Mouse (Mus musculus) spleen, adult 12 weeks (tissue): ENCODE data around the gene Ttc13.

Experiments used
- DNase-seq: peaks from one replicate; pipeline ENCODE4 v3.0.0; 2022; ENCODE audit warnings: low spot score

The Ttc13 gene

DNA sequence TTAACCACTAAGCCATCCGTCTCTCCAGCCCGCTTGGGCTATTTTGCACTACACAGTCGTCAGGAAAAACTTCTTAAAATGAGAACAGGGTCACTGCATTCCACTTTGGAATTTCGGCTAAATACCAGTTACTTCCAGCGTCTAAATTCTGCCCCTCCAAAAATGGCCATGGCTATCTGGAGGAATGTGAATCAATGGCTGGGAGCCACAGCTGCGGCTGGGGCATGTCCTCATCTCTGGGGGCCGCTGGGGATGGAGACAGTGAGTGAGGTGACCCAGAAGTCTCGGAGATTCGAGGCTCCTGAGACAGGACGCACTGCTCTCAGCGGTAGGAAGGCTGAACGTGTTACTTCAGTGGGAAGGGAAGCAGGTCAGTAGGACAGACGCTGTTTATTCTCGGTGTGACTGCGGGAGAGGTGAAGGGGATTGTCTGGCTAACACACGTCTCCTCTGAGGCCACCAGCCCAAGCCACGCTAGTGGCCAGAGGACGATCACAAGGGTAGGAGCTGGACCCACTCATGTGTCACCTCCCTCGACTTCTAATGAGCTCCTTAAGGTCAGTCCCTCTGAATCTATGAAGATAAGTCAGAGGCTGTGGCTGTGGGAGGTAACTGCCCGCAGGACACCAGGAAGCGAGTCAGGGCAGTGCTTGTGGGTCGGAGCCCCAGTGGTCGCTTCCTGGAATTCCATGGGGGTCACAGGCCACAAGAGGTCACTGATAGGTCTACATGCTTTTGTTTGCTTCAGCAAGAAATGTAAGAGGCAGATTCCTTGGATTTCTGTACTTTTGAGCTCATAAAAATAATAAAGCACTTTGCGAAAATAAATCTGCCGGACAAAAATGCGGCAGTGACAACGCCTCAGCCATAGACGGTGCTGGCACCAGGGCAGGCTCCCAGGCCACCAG, 68.0 kb downstream of the Ttc13 start:
- DNase-seq: no peak

DNA sequence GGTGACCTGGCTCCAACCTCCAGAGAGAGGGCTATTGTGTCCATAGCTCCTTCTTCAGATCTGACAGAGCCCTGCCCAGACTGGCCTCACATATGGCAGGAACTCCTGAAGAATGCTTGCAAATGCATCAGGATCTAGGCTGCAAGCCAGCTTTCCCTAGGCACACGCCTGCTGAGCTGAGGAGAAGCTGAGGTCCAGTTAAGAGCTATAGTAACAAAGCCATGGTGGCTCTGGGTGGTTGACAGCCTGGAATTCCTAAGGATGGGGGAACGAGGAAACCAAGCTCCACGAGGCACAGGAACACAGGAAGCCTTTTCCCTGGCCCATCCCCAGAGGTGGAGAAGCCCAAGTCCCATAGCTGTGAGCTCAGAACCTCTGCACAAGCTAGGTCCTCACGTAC, 69.2 kb downstream of the Ttc13 start:
- DNase-seq: no peak

DNA sequence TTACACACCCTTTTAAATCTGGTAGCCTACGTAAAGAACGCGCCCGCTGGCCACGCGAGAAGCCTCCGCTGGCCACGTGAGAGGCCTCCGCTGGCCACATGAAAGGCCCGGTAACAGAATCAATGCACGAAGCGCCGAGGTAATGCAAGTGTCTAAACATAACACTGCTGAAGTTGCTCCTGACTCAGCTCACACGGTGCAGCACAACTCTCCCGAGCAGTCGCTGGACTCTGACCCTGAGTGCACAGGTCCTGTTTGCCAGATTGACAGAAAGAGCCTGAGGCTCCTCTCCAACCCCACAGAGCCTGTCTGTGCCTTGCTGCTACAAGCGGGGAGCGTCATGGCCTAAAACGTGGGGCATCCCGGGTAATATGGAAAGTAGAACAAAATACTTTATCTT, 70.0 kb downstream of the Ttc13 start:
- no peak for DNase-seq

DNA sequence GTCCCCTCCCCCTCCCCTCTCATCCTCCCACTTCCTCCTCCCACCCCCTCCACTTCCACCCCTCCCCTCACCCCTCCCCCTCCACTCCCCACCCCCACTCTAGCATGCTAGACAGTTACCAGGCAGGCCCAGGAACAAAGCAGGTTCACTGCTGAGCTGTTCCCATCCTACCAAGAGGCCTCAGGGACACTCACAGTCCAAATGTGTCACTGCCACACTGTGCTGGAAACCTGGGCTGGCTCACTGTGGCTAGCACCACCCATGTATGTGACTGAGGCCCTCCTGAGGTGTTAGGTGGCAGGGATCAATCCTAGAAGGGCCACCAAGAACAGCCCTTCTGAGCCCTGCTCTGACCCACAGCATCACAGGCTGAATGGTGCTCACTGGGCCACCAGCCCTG, 73.5 kb downstream of the Ttc13 start:
- DNase-seq: no peak

DNA sequence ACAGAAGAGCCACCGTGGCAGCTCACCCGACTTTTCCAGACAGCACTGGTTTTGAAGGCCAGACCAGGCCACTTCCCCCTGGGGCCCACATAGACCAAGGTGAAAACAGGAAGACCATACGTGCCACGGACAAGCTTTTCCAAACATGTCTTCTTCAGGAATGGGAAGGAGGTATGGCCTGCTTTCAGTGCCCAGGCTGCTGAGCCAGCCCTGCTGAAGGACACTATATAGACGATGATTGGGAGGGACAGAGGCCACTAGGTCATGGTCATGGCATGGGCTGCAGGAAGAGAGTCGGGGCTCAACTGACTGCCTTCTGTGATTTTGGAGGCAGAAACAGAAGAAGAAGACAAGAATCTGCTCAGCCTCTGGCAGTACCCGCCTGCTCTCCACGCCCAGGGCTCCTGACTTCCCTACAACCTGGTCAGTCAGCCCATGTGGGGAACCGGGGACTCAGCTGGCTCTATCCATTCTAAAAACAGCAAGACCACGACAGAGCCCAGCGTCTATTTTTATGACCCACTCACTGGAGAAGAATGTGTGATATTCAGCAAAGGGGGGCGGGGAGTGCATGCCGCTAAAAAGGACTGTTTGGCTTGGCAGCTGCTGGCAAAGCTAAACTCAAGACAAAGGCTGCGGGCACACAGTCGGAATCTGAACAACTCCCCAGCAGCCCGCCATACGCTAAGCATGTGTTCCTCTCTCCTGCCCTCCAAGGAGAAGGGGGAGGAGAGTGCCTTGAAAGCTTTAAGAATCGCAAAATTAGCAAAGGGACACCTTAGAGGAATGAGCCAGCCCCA, 78.0 kb downstream of the Ttc13 start:
- DNase-seq: no peak

DNA sequence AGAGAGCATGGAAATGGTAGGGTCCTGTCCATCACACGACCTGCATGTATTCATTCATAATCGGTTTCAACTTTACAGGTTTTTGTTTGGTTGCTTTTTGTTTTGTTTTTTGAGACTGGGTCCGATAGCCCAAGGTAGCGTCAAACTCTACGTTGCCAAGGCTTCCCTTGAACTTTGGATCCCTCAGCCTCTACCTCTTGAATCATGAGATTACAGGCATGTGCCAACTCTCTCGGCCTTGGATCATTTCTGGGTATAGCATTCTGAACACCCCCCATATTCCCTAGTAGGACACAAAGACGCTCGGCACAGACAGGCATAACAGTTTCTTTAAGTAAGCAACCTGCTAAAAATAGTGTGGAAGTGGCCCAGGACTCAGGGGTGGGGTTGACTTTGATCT, 80.2 kb downstream of the Ttc13 start:
- no peak for DNase-seq

DNA sequence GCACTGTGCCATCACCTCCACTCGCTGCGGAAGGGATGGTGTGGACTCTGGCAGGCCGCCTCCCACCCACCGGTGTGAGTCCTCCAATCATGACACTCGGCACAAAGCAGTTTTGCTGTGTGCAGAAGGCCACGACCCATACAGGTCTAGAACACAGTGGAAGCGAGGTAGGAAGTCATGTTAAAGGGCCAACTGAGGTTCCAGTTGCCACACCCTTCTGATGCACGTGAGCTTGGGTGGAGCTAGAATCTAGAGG, 86.6 kb downstream of the Ttc13 start:
- DNase-seq: no peak

DNA sequence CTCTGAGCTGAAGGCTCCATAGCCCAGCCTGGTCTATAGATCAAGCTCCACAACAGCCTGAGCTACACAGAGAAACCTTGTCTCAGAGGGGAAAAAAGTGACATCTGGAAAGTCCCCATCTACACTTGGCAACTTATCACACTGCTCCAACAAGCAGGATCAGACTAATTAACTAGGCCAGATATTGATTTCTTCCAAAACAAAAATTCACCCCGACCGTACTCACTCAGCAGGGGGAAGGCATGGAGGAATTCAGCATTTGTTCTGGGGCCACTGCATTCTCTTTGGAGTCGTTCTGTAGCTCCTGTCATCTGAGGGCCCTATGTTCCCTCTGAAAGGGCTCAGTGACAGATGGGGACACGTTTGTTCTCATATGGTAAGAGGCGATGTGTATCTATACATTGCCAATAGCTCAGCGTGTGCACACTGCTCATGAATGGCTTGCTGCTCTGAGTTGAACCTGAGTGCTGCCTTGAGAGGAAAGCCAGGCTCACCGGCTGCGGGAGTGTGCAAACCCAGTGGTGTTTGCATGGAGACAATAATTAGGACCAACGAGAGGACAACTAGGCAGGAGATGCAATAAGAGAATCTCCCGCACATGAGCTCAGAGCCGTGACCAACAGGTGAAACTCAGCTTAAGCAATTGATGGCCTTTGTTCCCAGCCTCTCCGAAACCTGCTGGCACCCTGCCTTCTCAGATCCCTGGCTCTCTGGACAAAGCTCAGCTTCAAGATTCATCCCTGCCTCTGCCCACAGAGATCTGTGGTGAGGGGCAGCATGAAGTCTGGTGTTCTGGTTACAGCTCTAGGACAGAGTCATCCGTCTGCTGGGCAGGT, 87.2 kb downstream of the Ttc13 start:
- no peak for DNase-seq

DNA sequence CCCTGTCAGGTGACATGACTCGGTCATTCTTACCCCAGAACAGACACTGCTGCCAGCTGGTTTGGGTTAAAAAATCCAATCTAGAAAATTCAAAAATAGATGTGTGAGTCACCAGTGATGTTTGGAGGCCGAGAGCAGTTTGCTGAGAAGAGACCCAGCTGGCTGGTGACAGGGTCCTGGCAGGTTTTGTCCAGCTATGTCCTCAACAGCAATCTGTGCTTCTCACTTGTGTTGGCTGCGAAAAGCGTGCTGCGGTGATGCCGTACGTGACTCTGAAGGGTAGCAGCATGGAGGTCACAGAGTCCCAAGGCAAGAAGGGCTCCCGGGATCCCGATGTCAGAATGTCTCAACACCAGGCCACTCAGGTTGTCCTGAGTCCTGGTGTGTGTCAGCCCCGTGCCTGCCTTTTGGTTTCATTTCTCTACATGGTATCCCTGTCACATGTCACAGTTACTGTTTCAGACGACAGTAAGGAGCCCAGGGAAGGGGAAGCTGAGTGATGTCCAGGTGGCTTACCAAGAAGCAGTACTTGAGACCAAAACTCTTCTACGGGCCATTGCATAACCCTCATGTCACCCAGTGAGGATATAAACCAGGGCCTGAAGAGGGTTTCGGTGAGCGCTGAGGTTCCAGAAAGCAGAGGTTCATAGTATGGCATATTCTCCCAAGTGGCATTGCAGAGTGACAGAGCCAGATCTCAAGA, 88.6 kb downstream of the Ttc13 start:
- DNase-seq: no peak

DNA sequence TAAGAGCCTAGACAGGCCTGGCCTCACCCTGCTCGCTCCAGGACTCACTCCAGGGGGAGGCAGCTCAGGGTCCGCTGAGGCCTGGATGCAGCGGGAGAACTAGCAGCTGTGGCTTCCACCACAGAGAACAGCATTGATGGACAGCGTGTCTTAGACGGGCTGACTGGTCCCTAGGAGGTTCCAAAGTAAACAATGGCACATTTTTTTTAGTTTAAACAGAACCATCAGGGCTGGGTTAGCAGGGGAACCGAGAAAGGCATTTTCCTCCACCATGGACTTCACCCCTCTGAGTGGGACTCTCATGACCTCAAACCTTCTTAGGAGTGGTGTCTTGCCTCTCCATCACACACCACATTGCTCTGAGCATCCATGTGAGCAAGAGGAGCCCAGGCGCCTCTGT, 89.8 kb downstream of the Ttc13 start:
- DNase-seq: no peak

DNA sequence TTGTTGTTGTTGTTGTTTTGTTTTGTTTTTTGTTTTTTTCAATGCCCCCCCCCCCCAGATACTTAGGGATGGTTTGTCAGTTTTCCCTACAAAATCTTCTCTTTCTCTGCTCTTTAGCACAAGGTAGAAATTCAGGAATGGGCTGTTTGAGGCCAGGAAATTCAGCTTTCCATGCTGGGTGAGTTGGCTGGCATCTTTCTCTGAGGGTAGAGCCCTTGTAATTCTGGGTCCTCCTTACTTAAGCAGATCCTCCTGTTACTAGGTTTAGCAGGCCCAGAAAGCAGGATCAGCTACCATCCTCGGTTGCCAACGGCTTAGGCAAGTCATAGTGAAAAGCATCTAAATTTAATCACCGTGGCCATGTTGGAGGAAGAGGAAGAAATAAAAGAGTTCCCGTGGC, 90.9 kb downstream of the Ttc13 start:
- DNase-seq: no peak

DNA sequence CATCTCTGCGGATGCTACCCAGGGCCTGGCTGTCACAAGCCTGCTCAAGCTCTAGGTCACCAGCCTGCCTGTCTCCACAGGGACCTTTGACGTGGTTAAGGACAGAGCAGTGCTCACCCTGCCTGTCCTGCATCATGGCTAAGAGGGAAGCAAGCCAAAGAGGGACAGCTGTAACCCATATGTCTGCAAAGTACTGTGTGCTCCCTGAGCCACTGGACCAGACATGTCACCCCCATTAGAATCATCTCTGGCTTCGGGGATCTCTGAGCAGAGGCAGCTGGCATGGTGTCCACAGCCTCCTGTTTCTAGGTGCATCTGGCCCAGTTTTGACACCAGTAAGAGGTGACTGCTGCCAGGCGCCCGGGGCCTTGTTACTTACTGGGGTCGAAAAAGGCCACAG, 91.3 kb downstream of the Ttc13 start:
- DNase-seq: no peak

DNA sequence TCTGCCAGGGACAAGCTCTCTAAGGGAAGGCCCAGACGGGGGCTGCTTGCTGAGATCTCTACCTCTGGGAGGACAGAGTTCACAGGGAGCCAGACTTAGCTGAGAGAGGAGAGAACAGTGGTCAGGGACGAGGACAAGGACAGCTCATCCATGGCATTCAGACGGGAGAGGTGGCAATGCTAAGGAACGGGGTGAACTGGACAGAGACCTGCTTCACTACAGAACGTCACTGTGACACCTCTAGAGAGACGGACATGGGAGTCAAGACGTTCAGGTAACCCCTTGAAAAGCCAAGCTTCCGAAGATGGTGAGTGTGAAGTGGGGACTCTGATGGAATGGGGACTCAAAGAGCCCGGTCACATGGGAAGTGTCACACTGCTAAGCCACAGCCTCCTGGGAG, 95.5 kb downstream of the Ttc13 start:
- DNase-seq: no peak
